8 mouse cellular contexts compared by ENCODE assay signal in the genomic region with DNA sequence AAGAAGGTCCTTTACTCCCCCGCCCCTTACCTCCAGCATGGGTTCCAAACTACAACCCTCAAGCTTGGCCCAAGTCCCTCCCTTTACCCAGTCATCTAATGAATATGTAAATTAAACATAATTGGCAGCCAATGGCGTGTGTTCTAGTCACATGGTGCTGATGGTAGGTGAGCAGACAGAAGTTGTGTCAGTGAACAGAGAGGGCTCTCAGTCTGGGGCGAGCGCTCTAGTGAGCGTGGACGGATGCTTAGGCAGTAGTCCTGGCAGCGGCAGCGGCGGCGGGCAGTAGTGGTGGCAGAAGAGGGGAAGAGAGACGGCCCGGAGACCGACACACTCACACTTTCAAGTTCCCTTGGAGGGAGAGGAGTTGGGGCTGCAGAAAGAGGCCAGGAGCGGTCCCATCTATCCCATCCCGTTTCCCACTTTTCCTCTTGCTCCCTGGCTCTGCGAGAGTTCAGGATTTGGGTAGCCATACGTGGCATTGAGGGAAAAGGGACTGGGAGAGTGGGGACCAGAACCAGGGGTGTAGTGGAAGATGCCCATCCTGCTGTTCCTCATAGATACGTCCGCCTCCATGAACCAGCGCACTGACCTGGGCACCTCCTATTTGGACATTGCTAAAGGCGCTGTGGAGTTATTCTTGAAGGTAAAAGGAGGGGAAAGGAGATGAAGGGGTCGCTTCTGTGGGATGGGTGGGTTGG. TPM values are rescaled to one million over a fixed set of nuclear protein-coding genes. Genes with fewer than 3 reads are reported as not detected.
DNase-seq lines count a peak whose midpoint lies in the region; ATAC-seq lines count a peak whose summit lies in the region.

A gene (plus strand): TSS at position 187 of the 701 bp plus-strand sequence.

- no peaks in the 10 kb centered on the region for H3K9me3 ChIP-seq in hindbrain, embryonic 11.5 days (ENCODE audit: control insufficient read depth, low read length)

- H3K4me1 ChIP-seq in hindbrain, embryonic 11.5 days (replicated peaks; ENCODE audit: control insufficient read depth, insufficient read depth, low read length) = no peaks in the 10 kb centered on the region

- H3K27ac ChIP-seq in hindbrain, embryonic 11.5 days (ENCODE audit: low read depth, low read length) = peak within 1 kb of the TSS; percentile 91

- H3K4me3 ChIP-seq in hindbrain, embryonic 11.5 days (ENCODE audit: low read depth, low read length) = peak within 1 kb of the TSS; percentile 54

- ATAC-seq in hindbrain, embryonic 11.5 days (ENCODE audit: low FRiP score) = peak; percentile 88

- H3K36me3 ChIP-seq in hindbrain, embryonic 11.5 days (ENCODE audit: control insufficient read depth, insufficient read depth, low read length) = no peaks in the 10 kb centered on the region

- no peaks in the 10 kb centered on the region for H3K27me3 ChIP-seq in hindbrain, embryonic 11.5 days (ENCODE audit: control insufficient read depth, insufficient read depth, low read length)

- peak within 1 kb of the TSS; percentile 58 for H3K4me2 ChIP-seq in hindbrain, embryonic 11.5 days (replicated peaks; ENCODE audit: low read depth, low read length)

- H3K9ac ChIP-seq in hindbrain, embryonic 11.5 days (ENCODE audit: low read depth, low read length) = peak within 1 kb of the TSS; percentile 86

- peak; percentile 75 for DNase-seq in MN1 (ENCODE audit: low spot score)
- peak; percentile 89 for DNase-seq in cerebellum, adult 9-10 months
- DNase-seq in frontal cortex, adult 2 months (ENCODE audit: extremely low spot score in 1 of 2, low spot score in 1 of 2) = peak; percentile 77 to 83
- DNase-seq in hindbrain, embryonic 11.5 days (ENCODE audit: low spot score) = peak; percentile 66
- DNase-seq in layer of hippocampus, postnatal 10 days (ENCODE audit: low spot score in 2 of 2) = peak; percentile 51 to 70
- DNase-seq in lung, postnatal 10 days = peak; percentile 80
- DNase-seq in ovary, postnatal 36 days (ENCODE audit: low spot score) = peak; percentile 70
- peak; percentile 80 for DNase-seq in thymus, postnatal 25 days

- 15% methylated on average over 19 of the region's 22 CpGs for WGBS in hindbrain, embryonic 11.5 days

RNA-seq across cellular contexts. Expression of the gene that starts here (rescaled TPM):
- polyA plus RNA-seq in frontal cortex, adult 2 months (2012; rRNA removed) = 71.6 and 84.1 TPM in 2 replicates
- polyA plus RNA-seq in hindbrain, embryonic 11.5 days (2014; fragmentation: Nextera tagmentation; extraction: Ambion mirVana) = 24.7 and 25.8 TPM in 2 replicates
- 10 to 100 TPM; 26.6 to 31.3 TPM for total RNA-seq in layer of hippocampus, postnatal 10 days (2021)

Comparison
In these comparisons a context has a peak if more than half of its experiments do, and no peak if none do; other contexts are left out.
1. Peak in every context shown above with its lines: DNase-seq, ATAC-seq, H3K4me3 ChIP-seq and H3K27ac ChIP-seq.